Mouse (Mus musculus) cortical plate, adult 2 months (tissue): ENCODE results near the gene Ttc39d.

ENCODE experiments used
- CTCF ChIP-seq: fragments of 200-500 bp; IDR thresholded peaks from 2 replicates; pipeline ENCODE4 v1.5.1; 2011; ENCODE audit warnings: mild to moderate bottlenecking, control low read depth, low read length; ENCODE audit not compliant: insufficient read depth; ENCODE audit errors: extremely low read depth
- POLR2A ChIP-seq: fragments of 200-500 bp; IDR thresholded peaks from 2 replicates; pipeline ENCODE4 v1.6.1; 2011; ENCODE audit warnings: mild to moderate bottlenecking, low read length, control low read depth; ENCODE audit not compliant: insufficient read depth; ENCODE audit errors: extremely low read depth

GRCm38 (mm10) chr17:80167851-80168251 is 39.4 kb upstream of the Ttc39d start:
- no peak for TF ChIP-seq CTCF
- no peak for TF ChIP-seq POLR2A
